Mouse (Mus musculus) CH12.LX (cell line): ENCODE results near the gene Clec4a4. TPM values are rescaled to one million over a fixed set of nuclear protein-coding genes. Genes with fewer than 3 reads are reported as not detected.
"Not testable (repeated sequence)": the region's sequence is repeated elsewhere in the genome, so short reads cannot be mapped to it uniquely, and the experiment has no call there.

ENCODE experiments used
- DNase-seq: peaks from one replicate; pipeline ENCODE4 v3.0.0-alpha.2; 2013; ENCODE audit errors: extremely low read depth
- H3K27ac ChIP-seq: 2 replicates; pipeline ENCODE4 v1.5.1; 2012; ENCODE audit warnings: low read depth, mild to moderate bottlenecking, control low read depth, moderate library complexity; ENCODE audit not compliant: insufficient read depth
- H3K27me3 ChIP-seq: replicated peaks from 2 replicates; pipeline ENCODE3; 2012; ENCODE audit warnings: inconsistent platforms
- H3K36me3 ChIP-seq, 2 experiments: replicated peaks in 1 of 2; 2 replicates each; pipeline versions ENCODE3 to v1.6.1; 2012; ENCODE audit warnings: inconsistent platforms in 1 of 2, low read length in 1 of 2, mild to moderate bottlenecking in 1 of 2, mixed read lengths in 1 of 2, moderate library complexity in 1 of 2; ENCODE audit not compliant: control insufficient read depth in 1 of 2, insufficient read depth in 1 of 2
- H3K4me1 ChIP-seq, 2 experiments: 2 replicates each; pipeline ENCODE4 v1.6.1; 2012; ENCODE audit warnings: inconsistent platforms in 1 of 2, moderate library complexity in 1 of 2; ENCODE audit not compliant: insufficient read depth in 2 of 2, control insufficient read depth in 1 of 2
- H3K4me2 ChIP-seq: 2 replicates; pipeline ENCODE4 v1.6.1; 2012; ENCODE audit warnings: low read depth, mild to moderate bottlenecking, control low read depth; ENCODE audit not compliant: poor library complexity, insufficient read depth, severe bottlenecking
- H3K4me3 ChIP-seq, 3 experiments: fragments of 150-350 bp in 1 of 3; sonication (generic) in 1 of 3; replicated peaks in 1 of 3; 2 replicates each; pipeline versions ENCODE3 to v1.5.1; 2011 to 2012; ENCODE audit warnings: low read depth in 2 of 3, low read length in 2 of 3, mild to moderate bottlenecking in 2 of 3, moderate library complexity in 2 of 3, control low read depth in 1 of 3, improper control_type of control experiment in 1 of 3, inconsistent platforms in 1 of 3, mixed read lengths in 1 of 3; ENCODE audit not compliant: poor library complexity in 1 of 3
- H3K79me2 ChIP-seq: replicated peaks from 2 replicates; pipeline ENCODE4 v1.6.1; 2012; ENCODE audit warnings: mild to moderate bottlenecking, moderate library complexity; ENCODE audit not compliant: control insufficient read depth, poor library complexity, insufficient read depth, severe bottlenecking; ENCODE audit errors: extremely low read depth
- H3K9ac ChIP-seq: 2 replicates; pipeline ENCODE4 v1.6.1; 2012; ENCODE audit warnings: low read depth, mild to moderate bottlenecking, control low read depth, moderate library complexity; ENCODE audit not compliant: insufficient read depth
- H3K9me3 ChIP-seq: replicated peaks from 2 replicates; pipeline ENCODE3; 2012; ENCODE audit warnings: low read length, inconsistent platforms, mixed read lengths
- BHLHE40 ChIP-seq: IDR thresholded peaks from 2 replicates; pipeline ENCODE4 v1.6.1; 2011; ENCODE audit warnings: mild to moderate bottlenecking, low read depth, low read length, improper control_type of control experiment
- CHD2 ChIP-seq: IDR thresholded peaks from 2 replicates; pipeline ENCODE4 v1.6.1; 2011; ENCODE audit warnings: low read length, improper control_type of control experiment
- CTCF ChIP-seq, 2 experiments: IDR thresholded peaks in 1 of 2; conservative IDR thresholded peaks in 1 of 2; 2 replicates each; pipeline ENCODE4 v1.5.1; 2011 to 2012; ENCODE audit warnings: low read depth in 2 of 2, low read length in 2 of 2, improper control_type of control experiment in 1 of 2, inconsistent platforms in 1 of 2, mild to moderate bottlenecking in 1 of 2, moderate library complexity in 1 of 2
- E2F4 ChIP-seq: IDR thresholded peaks from 2 replicates; pipeline ENCODE4 v1.6.1; 2011; ENCODE audit warnings: low read depth, low read length, improper control_type of control experiment; ENCODE audit not compliant: insufficient replicate concordance
- EP300 ChIP-seq: IDR thresholded peaks from 2 replicates; pipeline ENCODE4 v1.6.1; 2011; ENCODE audit warnings: low read length, improper control_type of control experiment
- GABPA ChIP-seq: IDR thresholded peaks from 2 replicates; pipeline ENCODE4 v1.6.1; 2012; ENCODE audit warnings: low read depth, low read length, improper control_type of control experiment, inconsistent platforms; ENCODE audit not compliant: insufficient replicate concordance
- HCFC1 ChIP-seq: IDR thresholded peaks from 2 replicates; pipeline ENCODE4 v1.6.1; 2012; ENCODE audit warnings: low read depth, mild to moderate bottlenecking, inconsistent platforms, low read length, improper control_type of control experiment
- JUN ChIP-seq: IDR thresholded peaks from 2 replicates; pipeline ENCODE4 v1.6.1; 2011; ENCODE audit warnings: low read depth, mild to moderate bottlenecking, low read length, improper control_type of control experiment, moderate library complexity; ENCODE audit not compliant: insufficient read depth
- JUND ChIP-seq: conservative IDR thresholded peaks from 2 replicates; pipeline ENCODE4 v1.6.1; 2011; ENCODE audit warnings: low read depth, low read length, improper control_type of control experiment
- MAX ChIP-seq: IDR thresholded peaks from 2 replicates; pipeline ENCODE4 v1.6.1; 2011; ENCODE audit warnings: low read length, improper control_type of control experiment
- MAZ ChIP-seq: IDR thresholded peaks from 2 replicates; pipeline ENCODE4 v1.6.1; 2012; ENCODE audit warnings: low read depth, mild to moderate bottlenecking, inconsistent platforms, low read length, improper control_type of control experiment, moderate library complexity
- MEF2A ChIP-seq: IDR thresholded peaks from 2 replicates; pipeline ENCODE4 v1.6.1; 2014; ENCODE audit warnings: low read depth, mild to moderate bottlenecking, inconsistent platforms, low read length, improper control_type of control experiment, borderline replicate concordance
- MXI1 ChIP-seq: IDR thresholded peaks from 2 replicates; pipeline ENCODE4 v1.6.1; 2011; ENCODE audit warnings: mild to moderate bottlenecking, low read depth, low read length, improper control_type of control experiment
- MYC ChIP-seq: IDR thresholded peaks from 2 replicates; pipeline ENCODE4 v1.6.1; 2011; ENCODE audit warnings: low read depth, mild to moderate bottlenecking, improper control_type of control experiment, low read length
- NRF1 ChIP-seq: IDR thresholded peaks from 2 replicates; pipeline ENCODE4 v1.6.1; 2014; ENCODE audit warnings: low read depth, mild to moderate bottlenecking, inconsistent platforms, low read length, improper control_type of control experiment, moderate library complexity
- RAD21 ChIP-seq: IDR thresholded peaks from 2 replicates; pipeline ENCODE4 v1.6.1; 2011; ENCODE audit warnings: low read depth, mild to moderate bottlenecking, low read length, improper control_type of control experiment, moderate library complexity
- SIN3A ChIP-seq: IDR thresholded peaks from 2 replicates; pipeline ENCODE4 v1.6.1; 2012; ENCODE audit warnings: low read length, improper control_type of control experiment, inconsistent platforms
- SMC3 ChIP-seq: IDR thresholded peaks from 2 replicates; pipeline ENCODE4 v1.6.1; 2011; ENCODE audit warnings: low read depth, low read length, improper control_type of control experiment
- TBP ChIP-seq: conservative IDR thresholded peaks from 2 replicates; pipeline ENCODE4 v1.6.1; 2011; ENCODE audit warnings: low read depth, low read length, improper control_type of control experiment
- TCF12 ChIP-seq: IDR thresholded peaks from 2 replicates; pipeline ENCODE4 v1.6.1; 2014; ENCODE audit warnings: low read depth, mild to moderate bottlenecking, inconsistent platforms, low read length, improper control_type of control experiment
- UBTF ChIP-seq: IDR thresholded peaks from 2 replicates; pipeline ENCODE4 v1.6.1; 2012; ENCODE audit warnings: low read depth, mild to moderate bottlenecking, inconsistent platforms, low read length, improper control_type of control experiment, moderate library complexity
- ZC3H11A ChIP-seq: IDR thresholded peaks from 2 replicates; pipeline ENCODE4 v1.6.1; 2012; ENCODE audit warnings: low read depth, mild to moderate bottlenecking, inconsistent platforms, low read length, improper control_type of control experiment
- ZKSCAN1 ChIP-seq: IDR thresholded peaks from 2 replicates; pipeline ENCODE4 v1.6.1; 2012; ENCODE audit warnings: low read depth, inconsistent platforms, low read length, improper control_type of control experiment, borderline replicate concordance
- ZMIZ1 ChIP-seq: IDR thresholded peaks from 2 replicates; pipeline ENCODE4 v1.6.1; 2012; ENCODE audit warnings: low read depth, mild to moderate bottlenecking, inconsistent platforms, low read length, improper control_type of control experiment
- dilution Hi-C: fragments of 300-500 bp; cut with MboI; formaldehyde crosslinking; loops from 2 replicates; pipeline ENCODE4 v1.14.3; 2020; ENCODE audit warnings: low sequenced_read_pairs; ENCODE audit not compliant: extremely low pct_unique_long_range_greater_than_20kb, extremely low pct_ligation_motif_present
- in situ Hi-C: fragments of 300-500 bp; cut with MboI; formaldehyde crosslinking; loops from 3 replicates; pipeline ENCODE4 v1.14.3; 2019; ENCODE audit warnings: low sequenced_read_pairs, low pct_ligation_motif_present, low pct_unique_long_range_greater_than_20kb, mixed read lengths
- polyA plus RNA-seq: library from polyadenylated mRNA; unstranded; fragments of >175 nt; gene quantifications from 2 replicates; pipeline ENCODE4 v1.2.1, GENCODE M21; 2012; ENCODE audit warnings: low read depth; ENCODE audit not compliant: insufficient read length
- total RNA-seq, 2 experiments: library from RNA; depleted of rRNA; stranded (reverse); fragments of 300-350 nt in 1 of 2; fragments of >200 nt in 1 of 2; gene quantifications; 2 replicates each; pipeline ENCODE4 v1.2.3; 2012 to 2014

Clec4a4 gene
- total and polyA plus RNA-seq, 3 experiments: not detected

GRCm38 (mm10) chr6:122964562-122964961 is 25.6 kb upstream of the Clec4a4 start:
- H3K9me3 ChIP-seq: no peaks in the 10 kb centered on the region
- H3K4me2 ChIP-seq: no peak overlapping the region
- DNase-seq: peak; percentile 11
- TF ChIP-seq CTCF (conservative IDR thresholded peaks at IDR 0.05 in 1 of 2, IDR thresholded peaks at IDR 0.05 in 1 of 2; ENCODE audit: low read depth in 2 of 2, low read length in 2 of 2) (peak in 1 of 2 experiments; percentile 52; a peak in 2 of 4 replicates), HCFC1 (no peak), EP300 (no peak), JUN (no peak), SIN3A (no peak), SMC3 (peak; percentile 51), MEF2A (no peak), RAD21 (peak; percentile 38), ZKSCAN1 (no peak)
- no peak overlapping the region for H3K27ac ChIP-seq
- no peak overlapping the region for H3K9ac ChIP-seq
- no peaks in the 10 kb centered on the region for H3K4me1 ChIP-seq
- dilution Hi-C loops (no loop called here), in situ Hi-C loops (no loop called here)
- H3K4me3 ChIP-seq: no peak overlapping the region
- no peaks in the 10 kb centered on the region for H3K27me3 ChIP-seq
- H3K79me2 ChIP-seq: no peaks in the 10 kb centered on the region
- H3K36me3 ChIP-seq: no peaks in the 10 kb centered on the region

DNA sequence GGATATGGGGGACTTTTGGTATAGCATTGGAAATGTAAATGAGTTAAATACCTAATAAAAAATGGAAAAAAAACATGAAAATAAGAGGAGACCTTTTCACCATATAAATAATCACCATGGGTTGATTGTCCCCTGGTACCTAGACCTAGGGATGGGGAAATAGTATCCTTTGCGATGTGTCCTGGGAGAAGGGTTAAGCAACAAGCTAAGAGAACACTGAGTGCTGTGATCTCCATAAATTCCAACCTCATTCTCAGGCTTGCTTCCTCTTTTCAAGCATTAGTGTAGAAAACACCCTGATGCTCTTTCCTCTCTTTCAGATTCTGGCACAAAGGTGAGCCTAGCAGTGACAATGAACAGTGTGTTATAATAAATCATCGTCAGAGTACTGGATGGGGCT is 21.1 kb upstream of the Clec4a4 start:
- H3K79me2 ChIP-seq: no peaks in the 10 kb centered on the region
- no peak overlapping the region for H3K27ac ChIP-seq
- in situ Hi-C loops: no loop called here
- H3K4me2 ChIP-seq: no peak overlapping the region
- H3K9me3 ChIP-seq: no peaks in the 10 kb centered on the region
- no peaks in the 10 kb centered on the region for H3K4me1 ChIP-seq
- DNase-seq: no peak
- TF ChIP-seq CHD2 (no peak), E2F4 (no peak), ZC3H11A (no peak), MXI1 (no peak), UBTF (no peak), MYC (no peak), MAZ (no peak), MAX (no peak), TCF12 (no peak), ZKSCAN1 (no peak), CTCF (conservative IDR thresholded peaks at IDR 0.05 in 1 of 2, IDR thresholded peaks at IDR 0.05 in 1 of 2; ENCODE audit: low read depth in 2 of 2, low read length in 2 of 2) (no peak), TBP (no peak), JUND (no peak), NRF1 (no peak), BHLHE40 (no peak), ZMIZ1 (no peak), GABPA (no peak)
- TF ChIP-seq, all 38 proteins: peak for 0
- no peaks in the 10 kb centered on the region for H3K36me3 ChIP-seq
- dilution Hi-C loops: no loop called here
- H3K4me3 ChIP-seq: no peak overlapping the region
- H3K27me3 ChIP-seq: peaks cover 3% of the 10 kb centered on the region
- no peak overlapping the region for H3K9ac ChIP-seq

GRCm38 (mm10) chr6:123004696-123005095 is 14.5 kb downstream of the Clec4a4 start:
- dilution Hi-C loops, H3K9ac ChIP-seq, H3K4me1 ChIP-seq, H3K4me3 ChIP-seq, H3K4me2 ChIP-seq, H3K27ac ChIP-seq, H3K36me3 ChIP-seq, H3K27me3 ChIP-seq, DNase-seq, H3K79me2 ChIP-seq, H3K9me3 ChIP-seq: not testable (repeated sequence)
- in situ Hi-C loops: loop anchor here (10.0 kb wide), 1 partner anchor 110 kb away; no protein-coding TSS in a partner anchor
